Mouse (Mus musculus): ENCODE measurements at regions not wholly inside any gene's neighbourhood (a gene's known extent, or its start where the extent isn't known, plus 50 kb on each side); places are given as distances from the start of the nearest gene placed in this dataset.

- no peaks in the 10 kb centered on the region for H3K36me3 ChIP-seq (ENCODE audit: control insufficient read depth, insufficient read depth, low read length, poor library complexity, severe bottlenecking)
- TF ChIP-seq CTCF (IDR thresholded peaks at IDR 0.05; ENCODE audit: low read depth, low read length): no peak
- TF ChIP-seq EP300 (IDR thresholded peaks at IDR 0.05; ENCODE audit: insufficient read depth, low read depth, low read length): peak; percentile 89
- no peak for TF ChIP-seq POLR2A (IDR thresholded peaks at IDR 0.05; ENCODE audit: insufficient read depth, low read length)
- no peak overlapping the region for H3K9ac ChIP-seq (ENCODE audit: low read depth, poor library complexity, severe bottlenecking)
- no peak overlapping the region for H3K27ac ChIP-seq (ENCODE audit: insufficient read depth, low read length)
- peaks cover under 1% of the 10 kb centered on the region for H3K4me1 ChIP-seq (ENCODE audit: control insufficient read depth, insufficient read depth, low read length)
- no peak overlapping the region for H3K4me3 ChIP-seq (ENCODE audit: low read depth, low read length)
- peaks cover 11% of the 10 kb centered on the region; the same call in 1 of the 2 replicates for H3K9me3 ChIP-seq (replicated peaks; ENCODE audit: control insufficient read depth, insufficient read depth, low read length, poor library complexity, severe bottlenecking)
- no peaks in the 10 kb centered on the region for H3K27me3 ChIP-seq (ENCODE audit: control insufficient read depth, insufficient read depth, low read length, poor library complexity, severe bottlenecking)
These were observed 155.1 kb upstream of the Tmem45b start for GRCm38 (mm10) chr9:31619344-31619743.

GRCm38 (mm10) chr9:31614250-31614945 lies 150.1 kb upstream of the Tmem45b start:
- Histone ChIP-seq H3K9ac (ENCODE audit: low read depth, poor library complexity, severe bottlenecking) (no peak overlapping the region), H3K9me3 (replicated peaks; ENCODE audit: control insufficient read depth, insufficient read depth, low read length, poor library complexity, severe bottlenecking) (no peaks in the 10 kb centered on the region), H3K27ac (ENCODE audit: insufficient read depth, low read length) (no peak overlapping the region), H3K4me1 (ENCODE audit: control insufficient read depth, insufficient read depth, low read length) (peaks cover 3% of the 10 kb centered on the region), H3K27me3 (ENCODE audit: control insufficient read depth, insufficient read depth, low read length, poor library complexity, severe bottlenecking) (no peaks in the 10 kb centered on the region), H3K36me3 (ENCODE audit: control insufficient read depth, insufficient read depth, low read length, poor library complexity, severe bottlenecking) (no peaks in the 10 kb centered on the region), H3K4me3 (ENCODE audit: low read depth, low read length) (0 out of 2 replicates have a peak overlapping the region, but pooled peaks have one; percentile 11)
- TF ChIP-seq POLR2A (IDR thresholded peaks at IDR 0.05; ENCODE audit: insufficient read depth, low read length) (no peak), CTCF (IDR thresholded peaks at IDR 0.05; ENCODE audit: low read depth, low read length) (no peak), EP300 (IDR thresholded peaks at IDR 0.05; ENCODE audit: insufficient read depth, low read depth, low read length) (no peak)

GRCm38 (mm10) chr9:31611036-31611695 lies 146.9 kb upstream of the Tmem45b start:
- H3K27ac ChIP-seq (ENCODE audit: insufficient read depth, low read length): no peak overlapping the region
- H3K9ac ChIP-seq (ENCODE audit: low read depth, poor library complexity, severe bottlenecking): no peak overlapping the region
- no peak overlapping the region for H3K4me3 ChIP-seq (ENCODE audit: low read depth, low read length)
- H3K9me3 ChIP-seq (replicated peaks; ENCODE audit: control insufficient read depth, insufficient read depth, low read length, poor library complexity, severe bottlenecking): no peaks in the 10 kb centered on the region
- peaks cover 3% of the 10 kb centered on the region for H3K4me1 ChIP-seq (ENCODE audit: control insufficient read depth, insufficient read depth, low read length)
- TF ChIP-seq POLR2A (IDR thresholded peaks at IDR 0.05; ENCODE audit: insufficient read depth, low read length) (no peak), CTCF (IDR thresholded peaks at IDR 0.05; ENCODE audit: low read depth, low read length) (no peak), EP300 (IDR thresholded peaks at IDR 0.05; ENCODE audit: insufficient read depth, low read depth, low read length) (no peak)
- no peaks in the 10 kb centered on the region for H3K36me3 ChIP-seq (ENCODE audit: control insufficient read depth, insufficient read depth, low read length, poor library complexity, severe bottlenecking)
- no peaks in the 10 kb centered on the region for H3K27me3 ChIP-seq (ENCODE audit: control insufficient read depth, insufficient read depth, low read length, poor library complexity, severe bottlenecking)

- Histone ChIP-seq H3K36me3 (ENCODE audit: control insufficient read depth, insufficient read depth, low read length, poor library complexity, severe bottlenecking) (no peaks in the 10 kb centered on the region), H3K9me3 (replicated peaks; ENCODE audit: control insufficient read depth, insufficient read depth, low read length, poor library complexity, severe bottlenecking) (no peaks in the 10 kb centered on the region), H3K27me3 (ENCODE audit: control insufficient read depth, insufficient read depth, low read length, poor library complexity, severe bottlenecking) (no peaks in the 10 kb centered on the region), H3K27ac (ENCODE audit: insufficient read depth, low read length) (no peak overlapping the region), H3K9ac (ENCODE audit: low read depth, poor library complexity, severe bottlenecking) (no peak overlapping the region), H3K4me3 (ENCODE audit: low read depth, low read length) (no peak overlapping the region), H3K4me1 (ENCODE audit: control insufficient read depth, insufficient read depth, low read length) (peaks cover 3% of the 10 kb centered on the region)
- TF ChIP-seq EP300 (IDR thresholded peaks at IDR 0.05; ENCODE audit: insufficient read depth, low read depth, low read length): no peak
- no peak for TF ChIP-seq POLR2A (IDR thresholded peaks at IDR 0.05; ENCODE audit: insufficient read depth, low read length)
- no peak for TF ChIP-seq CTCF (IDR thresholded peaks at IDR 0.05; ENCODE audit: low read depth, low read length)
These were observed 146.4 kb upstream of the Tmem45b start for GRCm38 (mm10) chr9:31610631-31611030.

- H3K4me3 ChIP-seq (ENCODE audit: low read depth, low read length): no peak overlapping the region
- no peaks in the 10 kb centered on the region for H3K27me3 ChIP-seq (ENCODE audit: control insufficient read depth, insufficient read depth, low read length, poor library complexity, severe bottlenecking)
- no peak overlapping the region for H3K9ac ChIP-seq (ENCODE audit: low read depth, poor library complexity, severe bottlenecking)
- no peaks in the 10 kb centered on the region for H3K9me3 ChIP-seq (replicated peaks; ENCODE audit: control insufficient read depth, insufficient read depth, low read length, poor library complexity, severe bottlenecking)
- H3K36me3 ChIP-seq (ENCODE audit: control insufficient read depth, insufficient read depth, low read length, poor library complexity, severe bottlenecking): no peaks in the 10 kb centered on the region
- peaks cover 3% of the 10 kb centered on the region for H3K4me1 ChIP-seq (ENCODE audit: control insufficient read depth, insufficient read depth, low read length)
- TF ChIP-seq CTCF (IDR thresholded peaks at IDR 0.05; ENCODE audit: low read depth, low read length) (peak; percentile 39), EP300 (IDR thresholded peaks at IDR 0.05; ENCODE audit: insufficient read depth, low read depth, low read length) (no peak)
- H3K27ac ChIP-seq (ENCODE audit: insufficient read depth, low read length): no peak overlapping the region
These were observed 145.9 kb upstream of the Tmem45b start for GRCm38 (mm10) chr9:31610212-31610611.

- Histone ChIP-seq H3K9me3 (replicated peaks; ENCODE audit: control insufficient read depth, insufficient read depth, low read length, poor library complexity, severe bottlenecking) (no peaks in the 10 kb centered on the region), H3K27ac (ENCODE audit: insufficient read depth, low read length) (no peak overlapping the region), H3K9ac (ENCODE audit: low read depth, poor library complexity, severe bottlenecking) (no peak overlapping the region), H3K4me1 (ENCODE audit: control insufficient read depth, insufficient read depth, low read length) (peaks cover 3% of the 10 kb centered on the region), H3K27me3 (ENCODE audit: control insufficient read depth, insufficient read depth, low read length, poor library complexity, severe bottlenecking) (no peaks in the 10 kb centered on the region), H3K36me3 (ENCODE audit: control insufficient read depth, insufficient read depth, low read length, poor library complexity, severe bottlenecking) (no peaks in the 10 kb centered on the region), H3K4me3 (ENCODE audit: low read depth, low read length) (no peak overlapping the region)
- no peak for TF ChIP-seq POLR2A (IDR thresholded peaks at IDR 0.05; ENCODE audit: insufficient read depth, low read length)
These were observed 145.5 kb upstream of the Tmem45b start for GRCm38 (mm10) chr9:31609731-31610130.

Measured in ES-Bruce4 (cell line).